Mouse (Mus musculus): ENCODE measurements around the gene Ppil2. TPM values are rescaled to one million over a fixed set of nuclear protein-coding genes. Genes with fewer than 3 reads are reported as not detected.

Ppil2 gene
- polyA plus RNA-seq (2015; fragmentation: Nextera tagmentation; extraction: Ambion mirVana): 61.7 and 73.1 TPM in 2 replicates

GRCm38 (mm10) chr16:17110771-17111743, at the start of gene Ppil2:
Ppil2 (minus strand) TSS chr16:17111257.

GRCm38 (mm10) chr16:17146772-17147235, 35.7 kb upstream of the Ppil2 start, which contains the start of gene Ccdc116:
Ccdc116 (minus strand) TSS chr16:17147229.

GRCm38 (mm10) chr16:17144339-17144738, 33.3 kb upstream of the Ppil2 start, which contains the start of gene Ydjc:
Ydjc (plus strand) TSS chr16:17144621.

GRCm38 (mm10) chr16:17132089-17132905, 21.2 kb upstream of the Ppil2 start, which contains the start of gene Sdf2l1:
Sdf2l1 (minus strand) TSS chr16:17132383.

GRCm38 (mm10) chr16:17124871-17125520, 13.9 kb upstream of the Ppil2 start, which contains the start of gene 2610318N02Rik:
2610318N02Rik (minus strand) TSS chr16:17125167.

GRCm38 (mm10) chr16:17069511-17070443, 41.3 kb downstream of the Ppil2 start, which contains the start of gene Ypel1:
Ypel1 (plus strand) TSS chr16:17069696.

MicroRNA genes within 50 kb of the gene (microRNA counts, 519-probe panel; counts per million panel counts)
- microRNA mmu-miR-130b (6,751 counts per million, percentile 61 among the panel's probes with 10 or more counts), microRNA mmu-miR-301b (88.3 counts per million)

Other genes starting within 250 kb of the Ppil2 start
- gene Igll1, start 247.3 kb downstream of the Ppil2 start, polyA plus RNA-seq (2015; fragmentation: Nextera tagmentation; extraction: Ambion mirVana): 19.5 and 31.4 TPM in 2 replicates
- gene Top3b, start 240.5 kb downstream of the Ppil2 start, polyA plus RNA-seq (2015; fragmentation: Nextera tagmentation; extraction: Ambion mirVana): 37.2 and 40.3 TPM in 2 replicates
- gene Vpreb1, start 240.4 kb downstream of the Ppil2 start, polyA plus RNA-seq (2015; fragmentation: Nextera tagmentation; extraction: Ambion mirVana): 17.3 and 25.3 TPM in 2 replicates
- 7.7 and 9.3 TPM in 2 replicates for gene Ppm1f, start 214.8 kb downstream of the Ppil2 start, polyA plus RNA-seq (2015; fragmentation: Nextera tagmentation; extraction: Ambion mirVana)
- 89.7 and 91.6 TPM in 2 replicates for gene Mapk1, start 127.9 kb downstream of the Ppil2 start, polyA plus RNA-seq (2015; fragmentation: Nextera tagmentation; extraction: Ambion mirVana)
- gene Ypel1, start 41.6 kb downstream of the Ppil2 start, polyA plus RNA-seq (2015; fragmentation: Nextera tagmentation; extraction: Ambion mirVana): 2.8 and 3.9 TPM in 2 replicates
- gene 2610318N02Rik, start 13.9 kb upstream of the Ppil2 start, polyA plus RNA-seq (2015; fragmentation: Nextera tagmentation; extraction: Ambion mirVana): 19.2 and 20.5 TPM in 2 replicates
- gene Sdf2l1, start 21.1 kb upstream of the Ppil2 start, polyA plus RNA-seq (2015; fragmentation: Nextera tagmentation; extraction: Ambion mirVana): 39.0 and 43.5 TPM in 2 replicates
- 16.6 and 18.1 TPM in 2 replicates for gene Ydjc, start 33.4 kb upstream of the Ppil2 start, polyA plus RNA-seq (2015; fragmentation: Nextera tagmentation; extraction: Ambion mirVana)
- gene Ccdc116, start 36.0 kb upstream of the Ppil2 start, polyA plus RNA-seq (2015; fragmentation: Nextera tagmentation; extraction: Ambion mirVana): 0.64 and 0.76 TPM in 2 replicates
- 223 and 235 TPM in 2 replicates for gene Ube2l3, start 91.4 kb upstream of the Ppil2 start, polyA plus RNA-seq (2015; fragmentation: Nextera tagmentation; extraction: Ambion mirVana)
- gene Rimbp3, start 97.3 kb upstream of the Ppil2 start, polyA plus RNA-seq (2015; fragmentation: Nextera tagmentation; extraction: Ambion mirVana): 0.07 and 0.11 TPM in 2 replicates
- 0.69 and 0.85 TPM in 2 replicates for gene Hic2, start 122.3 kb upstream of the Ppil2 start, polyA plus RNA-seq (2015; fragmentation: Nextera tagmentation; extraction: Ambion mirVana)
- gene Tmem191c, start 164.8 kb upstream of the Ppil2 start, polyA plus RNA-seq (2015; fragmentation: Nextera tagmentation; extraction: Ambion mirVana): 5.3 and 6.3 TPM in 2 replicates
- gene Serpind1, start 220.1 kb upstream of the Ppil2 start, polyA plus RNA-seq (2015; fragmentation: Nextera tagmentation; extraction: Ambion mirVana): 0.20 and 0.22 TPM in 2 replicates